Mouse (Mus musculus) cerebellum, postnatal 14 days (tissue): ENCODE measurements around the gene Bod1l.

ENCODE experiments used
- DNase-seq, 2 experiments: peaks; one replicate each; pipeline ENCODE4 v3.0.0; 2021; ENCODE audit warnings: mixed read lengths in 2 of 2

Gene Bod1l

DNA sequence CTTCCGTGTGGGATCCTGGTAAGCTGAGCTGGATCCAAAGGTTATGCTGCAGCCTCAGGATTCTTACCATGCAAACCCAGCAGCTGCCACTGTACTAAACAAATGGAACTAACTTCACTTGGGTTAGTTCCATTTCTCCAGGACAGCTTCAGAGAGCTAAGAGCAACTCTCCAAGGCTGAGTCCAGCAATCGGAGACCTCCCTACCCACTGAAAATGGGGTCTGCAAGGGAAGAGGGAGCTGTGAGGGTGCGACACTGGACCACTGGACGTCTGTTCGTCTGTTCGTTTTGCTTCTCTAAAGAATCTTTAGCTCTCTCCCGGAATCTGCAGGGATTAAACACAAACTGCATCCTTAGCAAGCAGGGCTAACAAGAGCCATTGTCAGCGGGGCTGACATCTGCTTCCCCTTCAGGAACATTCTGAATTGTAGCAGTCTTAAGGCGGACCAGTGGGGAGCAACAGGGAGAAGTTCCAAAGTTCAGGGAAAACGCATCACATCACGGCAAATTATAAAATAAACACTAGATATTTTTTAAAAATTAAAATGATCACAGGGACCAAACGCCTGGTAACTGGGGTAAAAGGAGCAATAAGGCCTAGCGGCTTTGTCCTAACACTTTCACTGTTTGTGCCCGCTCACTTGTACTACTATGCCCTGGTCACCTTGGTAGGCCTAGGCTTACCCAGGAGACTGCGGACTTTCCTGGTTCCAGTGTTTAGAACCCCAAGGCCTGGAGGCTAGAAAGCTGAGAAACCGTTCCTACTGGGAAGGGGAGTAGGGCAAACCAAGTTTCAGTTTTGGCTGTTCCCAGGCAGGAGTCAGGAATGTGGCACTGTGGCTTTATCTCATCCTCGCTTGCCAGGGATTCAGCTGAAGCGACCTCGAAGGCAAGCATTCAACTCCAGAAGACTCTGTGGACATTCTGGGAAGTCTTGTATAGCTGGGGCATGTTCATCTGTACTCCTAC is 85.2 kb downstream of the Bod1l start:
- no peak for DNase-seq

DNA sequence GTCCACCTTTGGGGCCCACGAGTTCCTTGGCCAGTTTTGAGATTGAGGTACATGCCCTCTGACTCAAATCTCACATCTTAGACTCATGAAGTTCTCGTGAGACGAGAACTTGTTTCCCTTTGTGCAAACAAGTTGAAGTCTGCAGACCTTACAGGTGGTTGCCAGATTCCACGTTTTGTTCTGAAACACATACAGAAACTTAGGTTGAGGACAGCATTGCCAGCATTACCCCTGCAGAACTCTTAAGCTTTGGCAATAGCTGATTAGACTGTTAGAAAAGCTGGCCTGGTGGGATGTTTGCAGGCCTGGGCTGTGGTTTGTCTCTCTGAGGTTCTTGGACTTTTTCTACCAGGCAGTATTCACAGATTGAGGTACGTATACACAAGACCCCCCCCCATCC is 86.8 kb downstream of the Bod1l start:
- no peak for DNase-seq

DNA sequence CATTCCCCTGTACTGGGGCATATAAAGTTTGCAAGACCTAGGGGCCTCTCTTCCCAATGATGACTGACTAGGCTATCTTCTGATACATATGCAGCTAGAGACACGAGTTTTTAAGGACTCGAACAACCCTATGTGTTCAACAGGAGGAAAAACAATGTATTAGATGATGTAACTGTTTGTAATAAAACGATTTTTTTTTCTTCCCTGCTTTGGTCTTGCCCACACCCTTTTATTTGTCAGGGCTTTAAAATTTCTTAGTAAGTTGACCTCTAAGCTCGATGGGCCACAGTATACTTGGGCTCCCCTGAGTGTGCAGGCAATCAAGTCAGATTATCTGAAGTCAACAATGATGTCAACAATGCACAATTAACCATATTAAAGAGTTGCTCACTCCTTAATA is 87.7 kb downstream of the Bod1l start:
- DNase-seq: no peak

DNA sequence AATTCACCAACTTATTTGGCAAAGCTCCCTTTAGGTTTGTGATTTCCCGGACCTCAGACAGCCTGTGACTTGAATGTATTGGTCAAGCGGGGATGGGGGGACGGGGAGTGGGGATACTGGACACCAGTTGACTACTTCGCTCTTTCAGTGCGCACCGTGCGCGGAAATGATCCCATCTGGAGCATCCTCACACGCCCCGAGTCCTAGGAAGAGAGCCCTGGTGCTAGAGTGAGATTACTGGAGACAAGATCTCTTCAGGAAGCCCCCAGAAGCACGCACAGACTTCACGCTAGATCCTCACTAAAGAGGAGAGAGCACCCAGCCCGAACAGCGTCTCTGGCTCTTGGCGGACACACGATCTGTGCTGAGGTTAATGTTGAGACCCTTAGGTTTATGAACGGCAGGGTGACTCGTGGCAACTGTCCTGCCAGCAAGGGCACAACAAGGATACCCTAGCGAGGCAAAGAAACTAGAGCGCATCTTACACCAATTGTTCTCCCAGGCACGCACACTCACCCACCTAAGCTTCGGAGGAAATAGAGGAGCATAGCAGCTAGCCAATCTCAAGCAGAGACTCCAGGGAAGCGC is 88.6 kb downstream of the Bod1l start:
- no peak for DNase-seq

DNA sequence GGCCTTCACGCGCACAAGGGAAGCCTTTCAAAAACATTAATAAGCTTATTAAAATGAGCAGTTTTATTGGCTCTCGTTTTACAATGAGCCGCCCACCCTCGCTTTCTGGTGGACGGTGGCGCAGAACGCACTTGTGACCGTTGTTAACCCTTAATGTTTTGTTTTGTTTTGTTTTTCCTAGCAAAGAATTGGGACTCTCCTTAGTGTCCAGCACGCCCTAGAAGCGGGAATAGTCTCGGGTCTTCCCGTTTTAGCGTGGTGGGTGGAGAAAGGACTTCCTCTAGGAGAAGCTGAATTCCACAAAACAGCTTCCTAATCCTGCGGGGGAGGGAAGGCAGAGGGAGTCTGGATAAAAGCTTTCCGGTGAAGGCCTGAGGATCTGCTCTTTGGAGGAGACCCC is 89.3 kb downstream of the Bod1l start:
- DNase-seq: no peak

DNA sequence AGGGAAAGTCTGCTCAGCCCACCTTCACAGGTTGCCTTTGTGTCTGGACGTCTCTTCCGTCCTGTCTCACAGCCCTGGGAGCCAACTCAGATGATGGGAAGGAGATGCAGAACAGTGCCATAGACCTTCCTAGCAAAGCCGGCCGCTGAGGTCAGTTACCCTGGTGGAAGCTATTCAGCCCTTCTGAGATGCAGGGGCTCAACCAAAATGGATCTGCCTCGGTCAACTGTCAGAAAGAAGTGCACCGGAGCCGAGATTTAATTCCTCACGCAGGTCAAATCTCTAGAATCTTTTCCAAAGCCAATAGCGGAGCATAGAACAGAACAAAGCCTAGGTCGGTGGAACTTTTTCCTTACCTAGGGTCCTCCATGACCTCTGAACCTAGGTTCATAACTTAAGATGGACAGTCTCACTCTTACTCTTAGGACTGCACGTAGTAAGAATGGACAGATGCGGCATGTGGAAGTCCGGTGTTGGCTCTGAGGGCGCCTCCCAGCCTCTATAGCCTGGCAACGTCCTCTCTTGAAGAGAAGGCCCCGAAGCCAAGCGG is 89.8 kb downstream of the Bod1l start:
- no peak for DNase-seq

DNA sequence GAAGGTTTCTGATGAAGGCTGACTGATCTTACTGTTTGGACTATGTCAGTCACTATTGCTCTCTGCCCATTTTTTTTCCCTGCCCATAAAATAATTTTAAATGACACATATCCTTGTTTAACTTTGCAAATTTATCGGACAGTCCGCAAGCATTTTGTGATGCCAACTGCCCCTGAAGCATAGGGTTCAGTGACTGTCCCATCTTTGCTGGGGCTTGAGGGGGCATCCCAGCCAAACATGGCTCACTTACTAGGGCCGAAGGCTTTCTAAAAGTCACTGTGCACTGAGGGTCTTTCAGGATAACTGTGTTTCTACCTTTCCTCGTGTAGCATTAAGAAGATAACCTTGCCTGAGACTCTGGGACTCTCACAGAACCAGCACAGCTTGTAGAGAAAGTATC is 91.4 kb downstream of the Bod1l start:
- DNase-seq: no peak

DNA sequence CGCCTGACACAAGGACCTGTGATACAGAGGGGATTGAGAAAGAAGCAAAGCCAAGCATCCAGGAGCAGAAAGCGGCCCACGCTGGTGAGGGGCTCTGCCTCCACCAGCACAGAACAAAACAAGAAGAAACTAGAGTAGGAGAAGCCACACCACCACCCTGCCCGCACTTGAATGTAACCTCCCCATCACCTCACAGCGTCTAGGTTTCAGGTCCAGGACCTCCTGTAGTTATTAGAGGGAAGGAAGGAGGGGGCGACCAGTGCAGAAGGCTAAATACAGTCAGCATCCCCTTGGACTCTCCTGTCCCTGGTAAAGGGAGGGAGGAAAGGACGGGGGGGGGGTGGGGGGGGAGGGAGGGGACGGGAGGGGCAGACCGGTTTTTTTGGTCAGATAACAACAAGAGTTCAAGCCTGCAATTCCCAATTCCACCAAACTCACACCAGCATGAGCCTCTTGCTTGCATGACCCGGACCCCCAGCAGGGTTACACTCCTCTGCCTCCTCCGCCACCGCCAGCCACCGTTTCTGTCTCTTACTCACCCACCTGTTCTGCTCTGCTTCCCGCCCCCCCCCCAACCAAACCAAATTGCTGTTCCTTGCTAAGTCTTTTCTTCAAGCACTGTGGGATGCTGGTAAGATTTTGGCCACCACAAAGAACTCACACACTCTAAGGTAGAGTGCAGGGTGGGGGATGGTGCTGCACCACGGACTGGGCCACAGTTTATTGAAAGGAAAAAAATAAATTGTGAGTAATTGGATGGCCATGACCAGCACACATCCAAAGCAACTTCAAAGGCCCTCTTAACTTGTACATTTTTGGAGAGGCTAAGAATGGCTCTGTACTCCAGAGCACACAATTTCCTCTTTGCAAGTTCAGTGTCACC is 99.0 kb downstream of the Bod1l start:
- no peak for DNase-seq

DNA sequence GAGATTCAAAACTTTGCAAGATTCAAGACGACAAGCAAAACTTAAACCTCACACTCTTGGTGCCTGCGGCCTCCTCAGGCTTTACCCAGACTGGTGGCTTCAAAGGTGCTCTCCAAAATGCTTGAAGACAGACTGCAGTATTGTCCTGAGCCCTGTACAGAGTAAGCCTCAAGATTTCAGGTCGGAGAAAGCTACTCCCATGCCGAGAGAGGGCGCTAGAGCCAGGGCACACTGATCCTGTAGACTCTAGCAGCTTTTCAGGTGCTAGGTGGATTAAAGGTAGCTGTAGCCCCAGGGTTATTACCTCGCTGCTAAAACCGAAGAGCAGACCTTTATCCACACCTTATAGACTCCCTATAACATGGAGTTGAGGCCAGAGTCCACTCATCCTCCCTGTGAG is 99.9 kb downstream of the Bod1l start:
- no peak for DNase-seq

DNA sequence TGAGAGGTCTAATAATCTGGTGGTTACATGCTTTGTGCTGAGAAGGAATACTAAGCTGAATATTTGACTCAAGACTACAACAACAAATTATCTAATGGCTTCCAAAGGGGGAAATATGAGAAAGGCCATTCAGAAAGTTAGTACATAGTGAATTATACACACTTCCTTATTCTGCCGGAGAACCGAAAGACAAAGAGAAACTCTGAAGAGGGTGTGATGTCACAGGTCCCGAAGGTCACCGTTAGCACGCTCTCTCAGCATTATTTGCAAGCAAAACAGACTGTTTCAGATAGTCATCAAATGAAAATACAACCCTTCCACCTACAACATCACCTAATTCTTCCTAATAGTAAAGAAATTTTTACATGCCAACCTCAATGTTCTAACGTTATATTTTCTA is 105.3 kb downstream of the Bod1l start:
- DNase-seq: no peak
